30 mouse cellular contexts compared by ENCODE assay signal in the genomic region with DNA sequence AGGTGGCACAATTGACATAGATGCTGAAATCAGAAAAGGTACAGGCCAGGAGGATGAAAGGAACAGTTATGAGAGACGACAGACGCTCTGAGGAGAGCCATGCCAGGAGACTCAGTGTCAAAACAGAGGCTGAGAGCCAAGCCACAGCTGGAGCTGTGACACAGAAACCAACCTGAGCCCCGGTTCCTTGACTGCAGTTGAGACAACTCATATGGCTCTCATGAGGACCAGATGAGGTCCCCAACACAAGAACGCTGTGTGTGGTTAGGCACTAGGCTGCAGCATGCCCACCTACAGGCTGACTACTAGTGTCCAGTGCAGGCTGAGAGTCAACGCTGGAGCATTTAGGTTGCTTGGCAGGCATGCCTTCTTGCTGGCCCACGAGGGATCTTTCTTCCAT. TPM values are rescaled to one million over a fixed set of nuclear protein-coding genes. Genes with fewer than 3 reads are reported as not detected.
DNase-seq lines count a peak whose midpoint lies in the region; ATAC-seq and TF ChIP-seq lines count a peak whose summit lies in the region.
"Had no signal": no experiment of that assay in that cellular context is flagged by ENCODE, and none has a peak within 500 bp of the region (broad histone marks: within the 10 kb centered on the region; RNA-seq: fewer than 3 reads in every experiment).

No protein-coding gene starts in this region.

- H3K4me2 ChIP-seq in lung, postnatal 0 days (replicated peaks; ENCODE audit: low read depth, low read length): 0 out of 2 replicates have a peak overlapping the region, but pooled peaks have one; percentile 1
- H3K4me2 ChIP-seq: embryonic facial prominence, embryonic 12.5 days; embryonic facial prominence, embryonic 15.5 days; forebrain, embryonic 12.5 days; heart, embryonic 13.5 days; hindbrain, embryonic 12.5 days; hindbrain, embryonic 15.5 days had no signal

- no peaks in the 10 kb centered on the region for H3K4me1 ChIP-seq in heart, embryonic 10.5 days
- peaks cover 13% of the 10 kb centered on the region for H3K4me1 ChIP-seq in lung, adult 2 months (ENCODE audit: control insufficient read depth, insufficient read depth, low read length)
- H3K4me1 ChIP-seq in lung, postnatal 0 days (ENCODE audit: insufficient read depth, low read depth, low read length): no peaks in the 10 kb centered on the region
- H3K4me1 ChIP-seq: embryonic facial prominence, embryonic 12.5 days; embryonic facial prominence, embryonic 15.5 days; forebrain, embryonic 12.5 days; heart, embryonic 13.5 days; hindbrain, embryonic 12.5 days; hindbrain, embryonic 15.5 days had no signal

- ATAC-seq in lung, postnatal 0 days: peak; percentile 40; the same call in 1 of the 2 replicates
- ATAC-seq: activated CD4-positive, CD25-positive, alpha-beta regulatory T cell, adult 4 months; forebrain, embryonic 16.5 days had no signal

- intact Hi-C loops in heart, postnatal 14 days (cut with DNase I): no loop called here

- WGBS in heart, embryonic 10.5 days: 81% methylated on average over 6 of the region's 6 CpGs
- WGBS in lung, adult 2 months: 29% methylated on average over 6 of the region's 6 CpGs
- 48% methylated on average over 6 of the region's 6 CpGs for WGBS in lung, postnatal 0 days

- no peak for TF ChIP-seq EP300 in lung, postnatal 0 days (IDR thresholded peaks at IDR 0.05)

- peaks cover 57% of the 10 kb centered on the region for H3K36me3 ChIP-seq in heart, embryonic 10.5 days
- peaks cover 3% of the 10 kb centered on the region; the same call in 1 of the 2 replicates for H3K36me3 ChIP-seq in lung, postnatal 0 days (ENCODE audit: insufficient read depth, low read length)
- H3K36me3 ChIP-seq: hindbrain, embryonic 12.5 days; hindbrain, embryonic 15.5 days had no signal

- H3K27me3 ChIP-seq in heart, embryonic 10.5 days (ENCODE audit: insufficient read depth, poor library complexity, severe bottlenecking): no peaks in the 10 kb centered on the region
- no peaks in the 10 kb centered on the region for H3K27me3 ChIP-seq in lung, postnatal 0 days (replicated peaks; ENCODE audit: insufficient read depth, low read length)
- H3K27me3 ChIP-seq: embryonic facial prominence, embryonic 12.5 days; embryonic facial prominence, embryonic 15.5 days; forebrain, embryonic 12.5 days; heart, embryonic 13.5 days; hindbrain, embryonic 12.5 days; hindbrain, embryonic 15.5 days had no signal

- TF ChIP-seq CTCF in lung, adult 2 months (IDR thresholded peaks at IDR 0.05; ENCODE audit: insufficient read depth, low read length): no peak
- TF ChIP-seq CTCF in lung, postnatal 0 days (IDR thresholded peaks at IDR 0.05): no peak

- DNase-seq in cerebellum, postnatal 10 days: peak; percentile 26 to 34
- no peak for DNase-seq in cerebellum, adult 9-11 months
- peak; percentile 55 for DNase-seq in heart, embryonic 10.5 days (ENCODE audit: low spot score)
- no peak for DNase-seq in heart, postnatal 14 days
- peak; percentile 20 for DNase-seq in lung, adult 2 months
- DNase-seq in lung, postnatal 14 days: no peak
- DNase-seq in lung, postnatal 0 days (ENCODE audit: low spot score): no peak
- no peak for DNase-seq in lung, postnatal 25 days (ENCODE audit: low spot score)
- DNase-seq: adrenal gland, adult 8-10 months; adrenal gland, postnatal 25 days; cerebellum, adult 11-12 months; cerebellum, adult 8-10 months; cerebellum, postnatal 25 days; gastrocnemius, postnatal 10 days; gastrocnemius, postnatal 36 days had no signal

- no peak overlapping the region for H3K9ac ChIP-seq in lung, postnatal 0 days (replicated peaks; ENCODE audit: low read depth)
- H3K9ac ChIP-seq: embryonic facial prominence, embryonic 12.5 days; embryonic facial prominence, embryonic 15.5 days; forebrain, embryonic 12.5 days; heart, embryonic 13.5 days; hindbrain, embryonic 12.5 days; hindbrain, embryonic 15.5 days had no signal

- H3K27ac ChIP-seq in heart, embryonic 10.5 days: no peak overlapping the region
- no peak overlapping the region for H3K27ac ChIP-seq in lung, postnatal 0 days (ENCODE audit: low read length)
- H3K27ac ChIP-seq: embryonic facial prominence, embryonic 12.5 days; embryonic facial prominence, embryonic 15.5 days; forebrain, embryonic 12.5 days; heart, embryonic 13.5 days; hindbrain, embryonic 12.5 days; hindbrain, embryonic 15.5 days had no signal

- no peak overlapping the region for H3K4me3 ChIP-seq in heart, embryonic 10.5 days
- no peak overlapping the region for H3K4me3 ChIP-seq in lung, adult 2 months (replicated peaks; ENCODE audit: extremely low read depth, low read depth, low read length)
- no peak overlapping the region for H3K4me3 ChIP-seq in lung, postnatal 0 days (ENCODE audit: low read depth, low read length)
- H3K4me3 ChIP-seq: embryonic facial prominence, embryonic 12.5 days; embryonic facial prominence, embryonic 15.5 days; forebrain, embryonic 12.5 days; heart, embryonic 13.5 days; hindbrain, embryonic 12.5 days; hindbrain, embryonic 15.5 days had no signal

- TF ChIP-seq POLR2A in lung, adult 2 months (IDR thresholded peaks at IDR 0.05; ENCODE audit: borderline replicate concordance, extremely low read depth, low read depth, low read length): no peak

- no peaks in the 10 kb centered on the region for H3K9me3 ChIP-seq in heart, embryonic 10.5 days
- H3K9me3 ChIP-seq in lung, postnatal 0 days (ENCODE audit: low read length): no peaks in the 10 kb centered on the region
- H3K9me3 ChIP-seq: embryonic facial prominence, embryonic 12.5 days; embryonic facial prominence, embryonic 15.5 days; forebrain, embryonic 12.5 days; heart, embryonic 13.5 days; hindbrain, embryonic 12.5 days; hindbrain, embryonic 15.5 days had no signal

RNA-seq across cellular contexts. Expression of gene Sft2d2, which starts 16.2 kb away (rescaled TPM):
- 18.8 and 23.6 TPM in 2 replicates for polyA plus RNA-seq in heart, embryonic 10.5 days (2016; fragmentation: Nextera tagmentation; extraction: Ambion mirVana)
- total RNA-seq in heart, postnatal 14 days (2021): 10 to 100 TPM; 13.6 to 14.5 TPM
- polyA plus RNA-seq in lung, adult 2 months (2012; rRNA removed): 53.9 and 71.5 TPM in 2 replicates
- polyA plus RNA-seq in lung, postnatal 0 days (2015; fragmentation: Nextera tagmentation; extraction: Ambion mirVana): 19.3 and 20.3 TPM in 2 replicates

RNA-seq across cellular contexts. Expression of gene Tbx19, which starts 17.5 kb away (rescaled TPM):
- not detected in 2 replicates for polyA plus RNA-seq in heart, embryonic 10.5 days (2016; fragmentation: Nextera tagmentation; extraction: Ambion mirVana)
- not detected for total RNA-seq in heart, postnatal 14 days (2021)
- 0.08 and 0.34 TPM in 2 replicates for polyA plus RNA-seq in lung, adult 2 months (2012; rRNA removed)
- polyA plus RNA-seq in lung, postnatal 0 days (2015; fragmentation: Nextera tagmentation; extraction: Ambion mirVana): not detected in 2 replicates
- total RNA-seq: adrenal gland, adult 8-10 months; common myeloid progenitor, adult 5-6 weeks; ES-E14; gastrocnemius, adult 18-20 months; gastrocnemius, postnatal 36 days; granulocyte monocyte progenitor cell, adult 5-6 weeks; heart, adult 8-10 months; heart, postnatal 25 days; hematopoietic stem cell, adult 5-6 weeks had no signal
- polyA plus RNA-seq: activated CD4-positive, CD25-positive, alpha-beta regulatory T cell, adult 4 months; embryonic facial prominence, embryonic 12.5 days; embryonic facial prominence, embryonic 15.5 days; forebrain, embryonic 12.5 days; forebrain, embryonic 16.5 days; heart, embryonic 13.5 days; hindbrain, embryonic 12.5 days; hindbrain, embryonic 15.5 days had no signal

RNA-seq across cellular contexts. Expression of gene Tiprl, which starts 58.7 kb away (rescaled TPM):
- polyA plus RNA-seq in heart, embryonic 10.5 days (2016; fragmentation: Nextera tagmentation; extraction: Ambion mirVana): 87.9 and 92.0 TPM in 2 replicates
- total RNA-seq in heart, postnatal 14 days (2021): 10 to 100 TPM; 37.1 to 37.8 TPM
- polyA plus RNA-seq in lung, adult 2 months (2012; rRNA removed): 16.3 and 21.2 TPM in 2 replicates
- 70.3 and 73.6 TPM in 2 replicates for polyA plus RNA-seq in lung, postnatal 0 days (2015; fragmentation: Nextera tagmentation; extraction: Ambion mirVana)

Comparison
In these comparisons a context has a peak if more than half of its experiments do, and no peak if none do; other contexts are left out.
1. DNase-seq: peak in cerebellum, postnatal 10 days (2 of 2), heart, embryonic 10.5 days (single experiment) and lung, adult 2 months (single experiment); none in cerebellum, adult 9-11 months (single experiment), heart, postnatal 14 days (0 of 2), lung, postnatal 14 days (single experiment), lung, postnatal 0 days (single experiment) and lung, postnatal 25 days (single experiment).